Mouse (Mus musculus) cerebellum, adult 9-10 months (tissue): ENCODE measurements at regions not wholly inside any gene's neighbourhood (a gene's known extent, or its start where the extent isn't known, plus 50 kb on each side); places are given as distances from the start of the nearest gene placed in this dataset.

Experiments
- DNase-seq: peaks from one replicate; pipeline ENCODE4 v3.0.0; 2022

DNA sequence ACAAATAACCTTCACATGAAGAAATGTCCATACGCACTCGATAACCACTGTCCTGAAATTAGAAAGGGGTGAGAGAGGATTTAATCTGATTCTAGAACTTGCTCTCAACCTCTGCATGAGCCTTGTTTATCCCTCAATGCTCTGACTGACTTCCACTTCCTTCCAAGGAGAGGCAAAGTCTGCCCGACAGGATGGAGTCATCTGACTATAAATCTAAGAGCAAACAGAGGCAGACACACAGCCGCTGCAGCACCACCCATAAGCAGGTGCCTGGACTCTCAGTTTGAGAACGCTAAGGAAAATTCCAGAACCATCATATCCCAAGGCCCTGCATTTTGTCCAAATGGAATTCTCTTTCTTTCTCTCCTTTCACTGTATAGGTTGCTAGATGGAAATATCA is 247.7 kb upstream of the 1700056E22Rik start:
- no peak for DNase-seq

DNA sequence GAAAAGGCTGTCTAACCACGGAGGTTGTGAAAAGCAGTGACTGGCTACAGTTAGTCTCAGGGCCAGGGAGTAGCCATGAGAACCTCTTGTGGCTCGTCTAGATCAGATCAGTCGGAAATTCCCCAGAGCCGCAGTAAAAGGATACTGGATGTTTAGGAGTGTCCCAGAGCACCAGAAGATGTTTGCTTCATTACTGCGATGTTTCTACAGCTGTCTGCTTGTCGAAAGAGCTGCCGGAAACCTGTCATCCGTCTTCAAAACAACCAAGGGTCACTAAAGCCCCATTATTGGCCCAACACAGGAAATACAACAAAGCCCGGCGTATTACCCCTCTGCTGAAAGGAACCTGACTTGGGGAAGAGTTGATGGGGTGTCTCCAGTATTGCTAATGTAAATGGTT is 245.2 kb upstream of the 1700056E22Rik start:
- no peak for DNase-seq

DNA sequence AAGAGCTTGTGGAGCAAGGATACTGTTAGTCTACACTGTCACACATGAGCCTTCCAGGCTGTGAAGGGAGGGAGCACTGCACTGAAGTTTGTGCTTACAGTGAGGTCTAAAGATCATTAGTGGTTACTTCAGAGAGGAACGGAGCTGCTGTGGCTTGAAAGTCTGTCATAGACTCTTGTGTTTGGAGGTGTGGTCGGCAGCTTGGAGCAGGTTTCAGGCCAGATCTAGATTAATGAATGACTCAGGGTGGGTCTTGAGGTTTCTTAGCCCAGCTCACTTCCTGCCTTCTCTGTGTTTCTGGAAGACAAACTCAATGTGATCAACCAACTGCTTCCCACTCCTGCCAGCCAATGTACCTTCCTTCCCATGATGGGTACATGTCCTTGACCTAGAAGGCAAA is 242.9 kb upstream of the 1700056E22Rik start:
- DNase-seq, result no peak

GRCm38 (mm10) chr1:184275877-184276276 is 241.8 kb upstream of the 1700056E22Rik start:
- no peak for DNase-seq

GRCm38 (mm10) chr1:184275396-184275795 is 241.3 kb upstream of the 1700056E22Rik start:
- no peak for DNase-seq

DNA sequence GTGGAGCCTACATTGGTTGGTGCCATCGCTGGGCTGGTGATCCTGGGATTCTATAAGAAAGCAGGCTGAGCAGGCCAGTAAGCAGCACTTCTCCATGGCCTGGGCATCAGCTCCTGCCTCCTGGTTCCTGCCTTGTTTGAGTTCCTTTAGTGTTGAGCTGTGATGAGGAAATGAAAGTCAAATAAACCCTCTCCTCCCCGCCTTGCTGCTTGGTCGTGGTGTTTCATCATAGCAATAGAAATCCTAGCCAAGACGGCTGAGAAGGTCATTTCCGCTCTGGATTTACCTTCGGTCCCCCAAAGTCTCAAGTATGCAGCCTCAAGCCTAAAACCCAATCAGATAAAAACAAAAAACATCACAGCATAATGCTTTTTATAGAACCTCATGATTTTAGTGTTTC is 240.6 kb upstream of the 1700056E22Rik start:
- no peak for DNase-seq

DNA sequence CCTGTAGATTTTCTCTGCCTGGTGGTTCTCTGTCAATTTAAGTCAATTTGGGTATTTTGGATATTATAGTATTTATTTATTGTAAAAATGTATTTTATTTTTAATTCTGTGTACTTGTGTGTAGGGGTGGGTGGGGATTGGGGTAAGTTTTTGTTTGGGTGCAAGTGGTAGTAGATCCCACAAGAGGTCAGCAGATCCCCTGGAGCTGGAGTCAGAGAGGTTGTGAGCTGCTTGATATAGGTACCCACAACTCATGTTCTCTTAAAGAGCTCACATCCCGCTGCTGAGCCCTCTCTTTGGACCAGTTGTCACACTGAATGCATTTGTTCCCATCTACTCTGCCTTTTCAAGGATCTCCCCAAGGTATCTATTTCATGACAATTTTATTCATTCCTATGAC is 239.6 kb upstream of the 1700056E22Rik start:
- DNase-seq, result no peak

- DNase-seq, result no peak
These were observed 237.2 kb upstream of the 1700056E22Rik start for GRCm38 (mm10) chr1:184271254-184271653.

DNA sequence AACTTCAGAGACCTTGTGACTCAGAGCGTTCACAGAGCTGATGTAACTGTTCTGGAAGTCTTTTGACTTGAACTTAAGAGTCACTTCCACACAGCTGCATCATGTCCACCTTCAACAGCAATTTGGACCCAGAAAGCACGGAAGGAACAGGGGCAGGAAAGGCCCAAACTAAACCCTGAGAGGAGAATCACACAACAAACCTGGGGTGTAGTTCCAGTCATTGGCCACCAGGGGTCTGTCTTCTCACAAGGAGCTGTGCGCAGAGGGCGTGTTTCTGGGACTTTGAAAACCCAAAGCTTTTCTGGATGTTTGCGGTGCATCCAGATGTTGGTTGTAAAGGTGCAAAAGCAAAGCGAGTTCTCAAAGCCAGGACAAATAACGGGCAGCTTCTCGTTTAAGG is 231.9 kb upstream of the 1700056E22Rik start:
- peak; percentile 43 for DNase-seq

GRCm38 (mm10) chr1:184262975-184263374 is 228.9 kb upstream of the 1700056E22Rik start:
- DNase-seq, result no peak

DNA sequence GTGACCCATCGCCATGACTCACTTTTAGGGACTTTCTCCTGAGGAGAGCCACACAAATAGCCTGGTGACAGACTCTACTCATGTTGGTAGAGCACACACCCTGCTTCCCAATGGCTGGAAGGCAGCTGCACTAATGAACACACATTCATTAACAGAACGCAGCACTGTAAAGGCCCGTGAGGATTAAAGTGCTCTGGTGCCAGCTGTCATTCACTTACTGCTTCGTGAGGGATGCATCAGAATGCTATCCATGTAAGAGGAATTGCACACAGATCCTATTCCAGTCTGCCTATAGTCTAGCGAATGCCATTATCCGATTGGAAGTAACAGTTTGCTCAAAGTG is 227.3 kb upstream of the 1700056E22Rik start:
- no peak for DNase-seq

DNA sequence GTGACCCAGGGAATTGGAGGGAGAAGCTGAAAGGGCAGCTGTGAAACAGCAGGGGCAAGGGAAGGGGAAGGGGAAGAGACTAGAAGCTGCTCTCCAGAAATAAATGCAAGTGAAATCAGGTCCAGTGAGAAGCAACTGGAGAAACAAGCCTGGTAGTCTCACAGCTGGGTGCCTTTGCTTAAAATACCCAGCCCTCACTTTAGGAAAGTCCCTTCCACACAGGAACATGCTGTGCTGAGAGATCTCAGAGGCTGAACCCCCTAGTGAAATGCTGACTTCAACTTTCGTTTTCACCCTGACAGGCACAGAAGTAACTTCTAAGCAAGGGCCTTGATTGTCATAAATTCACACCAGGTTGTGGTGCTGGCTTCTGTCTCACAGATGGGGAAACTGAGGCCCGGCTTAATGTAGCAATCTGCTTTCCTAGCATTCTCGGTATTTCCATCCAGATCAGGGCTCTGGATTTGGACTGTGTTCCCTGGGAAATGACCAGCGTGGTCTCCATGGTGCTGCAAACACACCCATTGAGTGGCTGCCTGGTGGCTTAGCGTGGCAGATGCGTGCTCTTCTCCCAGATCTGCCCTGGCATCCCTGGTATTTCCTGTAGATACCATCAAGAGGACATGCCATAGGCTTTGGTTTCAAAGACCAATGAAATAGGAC is 226.8 kb upstream of the 1700056E22Rik start:
- no peak for DNase-seq

DNA sequence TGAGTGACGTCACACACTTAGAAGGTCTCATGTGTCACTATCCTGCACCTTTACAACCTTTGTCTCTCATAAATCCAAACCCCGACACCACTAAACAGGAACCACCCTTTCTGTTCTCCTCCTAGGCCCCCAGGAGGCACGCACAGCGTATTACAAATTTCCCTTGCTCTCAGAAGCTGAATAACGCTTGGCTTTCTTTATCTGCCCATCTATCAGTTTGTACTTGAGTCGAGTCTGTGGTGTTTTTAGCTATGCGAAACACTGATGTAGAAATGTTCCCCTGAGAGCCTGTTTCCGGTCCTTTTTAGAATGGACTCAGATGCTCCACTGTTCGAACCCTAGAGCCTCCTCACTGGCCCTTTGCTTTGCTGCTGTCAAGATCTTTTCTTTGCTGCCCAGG is 225.8 kb upstream of the 1700056E22Rik start:
- no peak for DNase-seq

GRCm38 (mm10) chr1:184257356-184257755 is 223.3 kb upstream of the 1700056E22Rik start:
- no peak for DNase-seq

GRCm38 (mm10) chr1:184254951-184255350 is 220.8 kb upstream of the 1700056E22Rik start:
- no peak for DNase-seq

DNA sequence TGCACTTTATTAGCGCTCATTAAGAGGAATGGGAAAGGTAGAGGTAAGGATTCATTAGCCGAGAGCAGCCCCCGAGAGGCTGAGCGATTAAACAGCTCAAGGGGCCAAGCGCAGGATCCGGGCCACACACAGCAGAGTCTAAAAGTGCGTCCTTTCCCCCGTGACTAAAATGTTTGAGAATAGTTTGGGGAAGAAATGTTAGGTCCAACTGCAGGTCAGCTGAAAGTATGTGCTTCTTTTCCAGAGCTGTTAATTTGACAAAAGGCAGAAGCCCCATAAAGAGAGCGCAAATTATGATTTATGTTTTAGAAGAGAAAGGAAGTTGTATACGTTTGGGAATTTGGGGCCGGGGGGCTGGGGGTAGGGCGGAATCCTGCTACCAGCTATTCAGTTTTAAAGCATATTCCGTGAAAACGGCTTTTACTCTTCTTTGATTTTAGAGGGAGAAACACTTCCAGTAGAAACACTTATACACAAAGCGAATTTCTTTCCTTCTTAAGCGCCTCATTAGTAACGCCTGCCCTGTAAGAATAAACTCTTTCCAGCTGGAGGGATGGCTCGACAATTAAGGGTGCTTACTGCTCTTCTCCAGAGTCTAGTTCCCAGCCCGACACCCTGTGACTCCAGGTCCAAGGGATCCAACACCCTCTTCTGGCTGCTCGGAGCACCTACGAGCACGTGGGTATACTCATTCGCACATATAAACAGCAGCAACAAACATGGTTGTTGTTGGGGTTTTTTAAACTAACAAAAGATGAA is 210.8 kb upstream of the 1700056E22Rik start:
- no peak for DNase-seq

- no peak for DNase-seq
These were observed 210.2 kb upstream of the 1700056E22Rik start for GRCm38 (mm10) chr1:184244296-184244695.

DNA sequence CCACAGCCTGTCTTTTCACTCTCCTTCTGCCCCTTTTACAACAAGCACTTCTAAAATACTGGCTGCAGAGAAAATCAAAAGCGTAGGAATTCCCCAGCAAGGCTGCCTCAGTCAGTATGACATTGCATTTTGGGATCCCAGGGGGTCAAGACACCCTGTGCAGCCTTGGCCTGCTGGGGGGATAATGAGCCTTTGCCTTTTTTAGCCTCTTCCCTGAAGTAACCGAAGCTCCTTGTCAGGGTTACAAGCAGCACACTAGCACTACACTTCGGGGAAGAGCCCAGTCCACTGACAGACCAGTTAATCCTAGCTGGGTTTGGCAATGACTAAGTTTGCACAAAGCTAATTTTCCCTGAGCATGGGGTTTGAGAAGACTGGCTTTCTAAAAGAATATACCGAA is 207.7 kb upstream of the 1700056E22Rik start:
- DNase-seq, result no peak

DNA sequence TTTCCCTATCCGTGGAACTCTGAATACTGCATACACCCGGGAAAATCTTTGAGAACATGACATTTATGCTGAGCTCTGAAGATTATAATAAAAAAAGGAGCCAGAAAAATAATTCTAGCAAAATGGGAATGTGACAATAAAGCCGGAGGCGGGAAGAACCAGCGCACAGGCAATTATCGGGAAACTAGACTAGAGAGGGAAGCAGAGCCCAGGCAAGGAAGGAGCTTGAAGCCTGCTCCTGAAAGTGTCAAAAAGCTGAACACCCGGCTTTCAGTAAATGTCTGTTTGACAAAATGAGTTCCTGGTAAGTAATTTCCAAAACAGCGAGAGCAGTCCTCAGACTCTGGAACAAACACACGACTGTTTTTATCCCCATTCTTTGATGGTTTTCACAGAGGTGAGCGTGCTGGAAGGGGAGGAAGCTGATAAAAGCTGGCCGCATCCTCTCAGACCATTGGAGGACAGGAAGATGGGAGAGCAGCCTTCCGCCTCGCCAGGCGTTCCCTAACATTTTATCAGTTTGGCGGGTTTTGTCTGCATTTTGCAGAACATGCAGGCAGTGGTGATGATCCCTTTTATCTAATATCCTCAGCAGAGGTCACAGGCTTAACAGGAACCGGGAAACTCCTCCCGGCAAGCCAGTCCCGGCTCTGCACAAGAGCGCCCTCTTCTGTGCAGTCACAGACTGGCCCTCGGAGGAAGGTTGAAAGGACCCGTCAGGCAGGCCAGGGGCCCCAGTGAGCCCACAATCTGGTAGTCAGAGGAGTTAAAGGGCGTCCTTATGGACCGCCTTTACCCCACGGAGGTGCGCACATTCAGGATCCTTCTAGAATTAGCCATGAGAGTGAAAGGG is 201.3 kb upstream of the 1700056E22Rik start:
- peak; percentile 61 for DNase-seq

- DNase-seq, result no peak
These were observed 200.4 kb upstream of the 1700056E22Rik start for GRCm38 (mm10) chr1:184234320-184234988.

DNA sequence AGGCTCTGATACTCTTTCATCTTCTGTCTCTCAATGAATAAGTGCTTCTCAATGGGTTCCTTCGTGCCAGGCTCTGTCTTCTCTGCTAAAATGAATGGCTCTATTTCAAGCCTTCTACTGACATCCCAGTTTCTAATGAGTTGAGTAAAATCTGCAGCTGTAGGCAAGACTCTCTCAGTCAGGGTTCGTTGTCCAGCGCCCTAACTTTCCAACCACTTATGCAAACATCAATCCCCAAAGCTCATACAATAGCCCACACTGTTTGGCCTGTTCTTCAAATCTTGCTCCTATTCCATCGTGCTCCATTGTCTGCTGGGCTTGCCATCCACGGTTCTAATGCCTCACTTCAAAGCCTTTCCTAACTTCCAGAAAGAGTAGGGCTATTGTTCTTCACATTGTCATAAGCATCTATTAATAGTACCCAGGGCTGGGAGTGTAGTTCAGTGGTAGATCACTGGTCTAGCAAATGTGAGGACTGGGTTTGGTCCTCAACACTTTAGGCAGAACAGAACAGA is 199.7 kb upstream of the 1700056E22Rik start:
- peak; percentile 17 for DNase-seq

DNA sequence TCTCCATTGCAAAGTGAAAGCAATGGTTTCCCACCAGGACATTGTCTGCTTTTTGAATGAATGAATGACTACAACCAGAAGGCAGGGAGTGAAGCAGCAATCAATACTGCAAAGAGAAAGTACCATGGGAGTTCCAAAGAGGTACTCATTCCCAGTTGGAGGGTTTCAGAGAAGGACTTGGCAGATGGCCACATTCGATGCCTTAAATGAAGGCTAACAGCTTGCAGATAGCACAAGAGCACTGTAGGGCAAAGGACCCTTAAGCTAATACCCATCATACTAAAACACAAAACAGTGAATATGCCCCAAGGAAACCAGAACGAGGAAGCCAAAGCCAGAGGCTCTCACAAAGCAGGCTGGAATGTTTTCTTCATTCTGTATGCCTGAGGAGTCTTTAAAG is 188.2 kb upstream of the 1700056E22Rik start:
- no peak for DNase-seq

GRCm38 (mm10) chr1:184221792-184222191 is 187.7 kb upstream of the 1700056E22Rik start:
- no peak for DNase-seq
